Mouse (Mus musculus): ENCODE results near the gene Atp7b.

Atp7b gene

GRCm38 (mm10) chr8:22025241-22025640 lies 34.9 kb downstream of the Atp7b start:
- DNase-seq (ENCODE audit: low read depth, low spot score): no peak

- DNase-seq (ENCODE audit: low read depth, low spot score): no peak
These were observed 37.9 kb downstream of the Atp7b start for GRCm38 (mm10) chr8:22022244-22022643.

- DNase-seq (ENCODE audit: low read depth, low spot score): no peak
These were observed 40.6 kb downstream of the Atp7b start for GRCm38 (mm10) chr8:22019498-22019897.

- DNase-seq (ENCODE audit: low read depth, low spot score): no peak
These were observed 42.4 kb downstream of the Atp7b start for GRCm38 (mm10) chr8:22017731-22018130.

GRCm38 (mm10) chr8:22013034-22013707 lies 46.9 kb downstream of the Atp7b start:
- DNase-seq (ENCODE audit: low read depth, low spot score): no peak

- DNase-seq (ENCODE audit: low read depth, low spot score): no peak
These were observed 50.7 kb downstream of the Atp7b start for GRCm38 (mm10) chr8:22009403-22009802.

- DNase-seq (ENCODE audit: low read depth, low spot score): no peak
These were observed 53.7 kb downstream of the Atp7b start for GRCm38 (mm10) chr8:22006423-22006822.

- no peak for DNase-seq (ENCODE audit: low read depth, low spot score)
These were observed 55.2 kb downstream of the Atp7b start for GRCm38 (mm10) chr8:22004750-22005522.

- peak; percentile 14 for DNase-seq (ENCODE audit: low read depth, low spot score)
These were observed 64.9 kb downstream of the Atp7b start for GRCm38 (mm10) chr8:21995181-21995580.

GRCm38 (mm10) chr8:21992184-21992583 lies 67.9 kb downstream of the Atp7b start:
- DNase-seq (ENCODE audit: low read depth, low spot score): peak; percentile 55

GRCm38 (mm10) chr8:21981664-21982337 lies 78.3 kb downstream of the Atp7b start:
- peak; percentile 27 for DNase-seq (ENCODE audit: low read depth, low spot score)

GRCm38 (mm10) chr8:21978193-21978592 lies 81.9 kb downstream of the Atp7b start:
- no peak for DNase-seq (ENCODE audit: low read depth, low spot score)

GRCm38 (mm10) chr8:21969475-21969874 lies 90.6 kb downstream of the Atp7b start, which contains the start of gene Ccdc70:
TSS of gene Ccdc70 (plus strand) at chr8:21969775.
- DNase-seq (ENCODE audit: low read depth, low spot score): no peak

- no peak for DNase-seq (ENCODE audit: low read depth, low spot score)
These were observed 93.5 kb downstream of the Atp7b start for GRCm38 (mm10) chr8:21966646-21967045.

- no peak for DNase-seq (ENCODE audit: low read depth, low spot score)
These were observed 101.7 kb downstream of the Atp7b start, which contains the start of gene Fam90a1a for GRCm38 (mm10) chr8:21958414-21958813. TSS of gene Fam90a1a (plus strand) at chr8:21958714.

- DNase-seq (ENCODE audit: low read depth, low spot score): no peak
These were observed 103.8 kb downstream of the Atp7b start for GRCm38 (mm10) chr8:21956336-21956735.

GRCm38 (mm10) chr8:21955321-21955720 lies 104.8 kb downstream of the Atp7b start:
- DNase-seq (ENCODE audit: low read depth, low spot score): peak; percentile 71

- no peak for DNase-seq (ENCODE audit: low read depth, low spot score)
These were observed 112.6 kb downstream of the Atp7b start for GRCm38 (mm10) chr8:21947311-21948017.

- DNase-seq (ENCODE audit: low read depth, low spot score): no peak
These were observed 113.6 kb downstream of the Atp7b start, which contains the start of gene Defb13 for GRCm38 (mm10) chr8:21946462-21946861. TSS of gene Defb13 (plus strand) at chr8:21946762.
